Mouse (Mus musculus) B cell, adult 2 months (primary cell): ENCODE results near the gene Erbb2.
"Not testable (repeated sequence)": the region's sequence is repeated elsewhere in the genome, so short reads cannot be mapped to it uniquely, and the experiment has no call there.

Experiments used
- DNase-seq, 2 experiments: peaks; one replicate each; pipeline ENCODE4 v3.0.0; 2022

The Erbb2 gene

DNA sequence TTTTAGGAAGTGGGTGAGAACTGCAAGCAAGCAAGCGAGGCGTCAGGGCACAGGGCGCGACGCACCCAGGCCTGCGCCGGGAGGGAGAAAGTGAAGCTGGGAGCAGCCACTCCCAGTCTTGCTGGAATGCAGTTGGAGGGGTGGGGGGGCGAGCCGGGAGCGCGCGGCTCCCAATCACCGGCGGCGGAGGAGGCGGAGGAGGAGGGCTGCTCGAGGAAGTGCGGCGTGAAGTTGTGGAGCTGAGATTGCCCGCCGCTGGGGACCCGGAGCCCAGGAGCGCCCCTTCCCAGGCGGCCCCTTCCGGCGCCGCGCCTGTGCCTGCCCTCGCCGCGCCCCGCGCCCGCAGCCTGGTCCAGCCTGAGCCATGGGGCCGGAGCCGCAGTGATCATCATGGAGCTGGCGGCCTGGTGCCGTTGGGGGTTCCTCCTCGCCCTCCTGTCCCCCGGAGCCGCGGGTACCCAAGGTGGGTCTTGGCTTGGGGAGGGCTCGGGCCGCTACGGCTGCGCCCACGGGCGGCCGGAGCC is at the start of gene Erbb2:
Erbb2 (plus strand) TSS at position 198 of the 524 bp plus-strand sequence.
- DNase-seq: peak; percentile 13 to 29

DNA sequence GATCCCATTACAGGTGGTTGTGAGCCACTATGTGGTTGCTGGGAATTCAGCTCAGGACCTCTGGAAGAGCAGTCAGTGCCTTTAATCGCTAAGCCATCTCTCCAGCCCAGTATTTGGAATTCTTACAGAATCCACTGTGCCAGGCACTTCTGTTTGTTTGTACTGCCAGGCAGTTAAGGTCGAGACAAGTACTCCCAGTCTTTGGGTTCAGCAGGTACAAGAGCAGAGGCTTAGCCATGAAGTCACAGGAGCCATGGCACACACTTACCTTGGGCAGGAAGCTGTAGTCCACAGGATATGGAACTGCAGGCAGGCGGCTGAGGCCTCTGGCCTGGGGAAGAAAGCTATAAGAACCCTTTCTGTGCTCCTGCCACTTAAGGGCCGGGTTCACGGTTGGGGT is 48.5 kb upstream of the Erbb2 start:
- DNase-seq: no peak

DNA sequence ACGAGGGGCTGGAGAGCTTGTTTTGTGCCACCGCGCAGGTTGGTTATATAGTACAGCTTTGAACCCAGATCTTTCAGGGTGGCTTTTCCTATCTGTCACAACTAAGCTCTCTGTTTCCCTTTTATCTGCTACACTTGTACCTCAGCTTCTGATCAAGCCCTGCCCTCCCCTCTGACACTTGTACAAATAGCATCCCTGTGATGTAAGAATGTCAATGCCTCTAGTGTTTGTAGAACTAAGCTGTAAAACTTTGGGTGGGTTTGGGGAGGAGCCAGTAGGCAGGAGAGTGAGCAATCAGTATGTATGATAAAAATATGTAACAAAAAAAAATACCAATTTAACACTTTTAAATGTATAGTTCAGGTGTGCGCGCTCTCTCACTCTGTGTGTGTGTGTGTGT is 47.9 kb upstream of the Erbb2 start:
- no peak for DNase-seq

DNA sequence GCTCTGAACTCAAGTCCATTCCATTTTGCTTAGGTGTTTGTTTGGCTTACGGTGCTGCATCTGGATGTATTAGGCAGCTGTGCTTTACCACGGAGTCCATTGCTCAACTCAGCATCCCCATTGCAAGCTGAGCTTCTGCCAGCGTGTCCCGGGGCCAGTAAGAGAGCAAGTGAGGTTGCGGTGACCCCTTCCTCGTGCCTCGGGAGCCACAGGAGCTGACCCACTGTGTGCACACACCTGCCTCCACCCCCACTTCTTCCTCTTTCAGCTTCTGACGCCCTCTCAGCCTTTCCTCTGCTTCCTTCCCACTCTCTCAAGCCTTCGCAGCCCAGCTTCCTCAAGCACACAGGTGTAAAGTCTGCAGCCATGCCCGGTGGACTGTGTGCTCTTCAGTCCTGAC is 46.0 kb upstream of the Erbb2 start:
- no peak for DNase-seq

DNA sequence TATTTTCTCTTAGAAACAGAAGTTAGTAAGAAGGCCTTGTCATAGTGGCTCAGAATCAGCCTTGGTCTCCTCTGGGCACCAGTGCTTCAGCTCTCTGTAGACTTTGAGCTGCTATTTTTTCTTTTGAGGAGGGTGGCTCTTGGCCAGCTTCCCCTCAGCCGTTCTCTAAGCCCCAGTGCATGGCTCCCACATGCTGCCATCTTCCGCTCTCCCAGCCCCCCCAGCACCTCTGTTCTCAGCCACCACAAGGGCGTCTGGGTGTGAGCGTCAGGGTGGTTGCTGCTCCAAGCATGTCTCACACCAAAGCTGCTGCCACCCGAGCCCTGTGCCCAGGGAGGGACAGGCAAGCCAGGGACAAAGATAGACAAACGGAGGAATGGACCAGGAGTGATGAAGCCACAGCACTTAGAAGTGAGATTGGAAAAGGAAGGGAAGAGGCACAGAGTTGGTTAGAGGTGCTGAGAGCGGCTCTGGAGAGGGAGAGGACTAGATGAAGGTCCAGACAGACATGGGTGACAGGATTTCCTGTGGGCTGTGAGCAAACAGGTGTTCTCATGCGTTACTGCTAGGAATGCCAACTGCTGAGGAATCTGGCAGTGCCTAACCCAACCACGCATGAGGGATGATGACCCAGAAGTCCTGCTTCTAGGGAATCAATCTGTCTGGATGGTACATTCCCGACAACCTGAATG is 45.0 kb upstream of the Erbb2 start:
- DNase-seq: no peak

DNA sequence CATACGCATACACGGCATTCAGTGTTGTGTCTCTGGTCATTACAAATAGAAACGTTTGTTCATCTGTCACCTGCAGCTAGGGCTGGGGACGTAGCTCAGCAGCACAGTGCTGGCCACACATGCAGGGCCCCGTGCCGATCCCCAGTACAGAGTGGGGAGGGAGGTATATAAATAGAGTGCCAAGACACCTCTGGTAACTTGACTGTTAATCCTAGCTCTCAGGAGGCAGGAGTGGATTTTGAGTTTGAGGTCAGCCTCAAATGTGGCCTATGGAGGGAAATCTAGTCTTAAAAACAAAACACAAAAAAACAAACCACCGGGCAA is 44.4 kb upstream of the Erbb2 start:
- no peak for DNase-seq

DNA sequence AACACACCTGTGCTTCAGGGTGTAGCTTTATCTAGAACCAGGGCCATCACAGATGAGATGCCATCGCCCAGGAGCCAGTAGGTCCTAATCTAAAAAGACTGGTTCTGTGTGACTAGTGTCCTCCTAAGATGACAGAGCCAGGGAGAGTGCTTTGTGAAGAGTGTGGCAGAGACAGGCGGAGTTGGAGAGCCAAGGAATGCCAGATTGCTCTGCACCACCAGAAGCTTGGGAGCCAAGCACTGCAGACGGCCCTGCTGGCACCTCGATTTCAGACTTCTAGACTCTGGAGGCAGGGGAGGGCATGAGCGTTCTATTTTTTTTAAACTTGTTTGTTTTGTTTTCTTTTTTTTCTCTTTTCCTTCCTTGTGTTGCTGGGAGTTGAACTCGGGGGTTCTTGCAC is 42.9 kb upstream of the Erbb2 start:
- no peak for DNase-seq

DNA sequence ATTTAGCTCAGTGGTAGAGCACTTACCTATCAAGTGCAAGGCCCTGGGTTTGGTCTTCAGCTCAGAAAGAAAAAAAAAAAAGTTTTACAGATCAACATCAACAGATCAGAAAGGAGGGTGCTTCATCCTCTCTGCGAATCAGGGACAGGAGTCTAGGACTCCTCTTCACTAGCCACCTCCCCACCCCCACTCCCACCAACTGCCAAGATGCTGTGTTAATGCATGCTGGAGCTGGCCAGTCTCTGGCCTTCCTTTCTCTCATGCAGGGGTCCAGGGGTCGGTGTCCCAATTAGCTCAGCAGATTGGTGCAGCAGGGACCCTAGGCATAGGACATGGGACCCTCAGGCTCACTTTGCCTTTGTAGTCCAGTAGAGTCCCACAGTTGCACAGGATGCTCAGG is 41.7 kb upstream of the Erbb2 start:
- DNase-seq: no peak

DNA sequence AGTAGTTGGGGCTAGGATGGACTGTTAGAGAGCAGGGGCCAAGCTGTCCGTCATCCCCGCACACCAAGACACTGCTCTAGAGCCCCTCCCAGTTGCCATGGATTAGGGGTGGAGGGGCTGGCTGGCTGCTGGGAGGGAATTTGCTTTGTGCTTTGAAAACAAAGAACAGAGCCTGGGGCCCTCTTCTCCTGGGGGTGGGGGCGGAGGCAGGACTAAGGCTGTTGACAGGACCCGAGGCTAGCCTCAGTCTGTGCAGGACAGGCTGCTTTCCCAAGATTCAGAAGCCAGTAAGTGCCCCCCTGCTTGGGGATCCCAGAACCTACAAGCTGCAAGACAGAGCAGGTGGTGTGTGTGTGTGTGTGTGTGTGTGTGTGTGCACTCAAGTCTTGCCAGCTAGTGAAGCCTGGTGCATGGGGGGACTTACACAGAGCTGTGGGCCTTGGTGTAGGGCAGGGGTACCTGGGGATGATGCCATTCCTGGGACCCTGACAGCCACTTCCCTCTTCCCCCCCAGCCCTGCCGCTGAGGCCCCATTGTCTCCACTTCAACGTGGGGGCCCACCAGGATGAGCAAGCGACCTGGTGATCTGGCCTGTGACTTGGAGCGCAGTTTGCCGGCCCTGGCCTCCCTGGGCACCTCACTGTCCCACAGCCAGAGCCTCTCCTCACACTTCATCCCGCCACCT is 40.6 kb upstream of the Erbb2 start:
- no peak for DNase-seq

DNA sequence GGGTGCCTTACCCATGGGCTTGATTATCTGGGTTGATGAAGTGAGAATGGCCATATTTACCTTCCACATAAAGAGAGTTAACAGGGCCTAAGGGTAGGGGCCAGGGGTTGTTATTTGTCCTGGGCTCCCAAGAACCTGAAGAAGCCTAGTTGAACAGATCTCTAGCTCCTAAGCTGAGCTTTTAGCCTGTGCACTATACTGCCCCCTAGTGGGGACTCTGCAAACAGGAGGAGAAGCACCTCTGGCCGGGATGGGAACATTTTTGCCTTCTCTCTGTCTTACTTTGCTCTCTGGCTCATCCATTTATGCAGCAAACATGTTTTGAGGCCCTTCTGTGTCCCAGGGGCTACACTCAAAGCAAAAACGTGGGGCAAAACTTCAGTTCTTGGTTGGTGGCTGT is 39.9 kb upstream of the Erbb2 start:
- DNase-seq: peak; percentile 78

DNA sequence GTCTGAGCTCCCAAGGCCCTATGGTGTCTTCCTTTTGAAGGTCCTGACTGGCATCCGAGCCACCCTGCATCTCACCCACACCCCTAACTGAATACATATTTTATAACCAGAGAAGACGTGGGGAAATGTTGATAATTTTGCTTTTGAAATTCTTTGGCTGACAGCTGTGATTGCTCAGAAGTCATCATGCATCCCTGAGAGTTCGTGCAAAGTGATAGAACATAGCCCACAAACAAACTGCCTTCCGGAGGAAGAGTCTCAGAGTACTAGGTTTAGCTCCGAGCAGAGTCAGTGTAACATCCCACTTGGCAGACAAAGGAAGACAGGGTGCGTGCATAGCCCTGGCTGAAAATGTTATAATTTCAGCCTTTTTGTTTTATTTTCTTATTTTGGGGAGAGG is 39.0 kb upstream of the Erbb2 start:
- DNase-seq: no peak

DNA sequence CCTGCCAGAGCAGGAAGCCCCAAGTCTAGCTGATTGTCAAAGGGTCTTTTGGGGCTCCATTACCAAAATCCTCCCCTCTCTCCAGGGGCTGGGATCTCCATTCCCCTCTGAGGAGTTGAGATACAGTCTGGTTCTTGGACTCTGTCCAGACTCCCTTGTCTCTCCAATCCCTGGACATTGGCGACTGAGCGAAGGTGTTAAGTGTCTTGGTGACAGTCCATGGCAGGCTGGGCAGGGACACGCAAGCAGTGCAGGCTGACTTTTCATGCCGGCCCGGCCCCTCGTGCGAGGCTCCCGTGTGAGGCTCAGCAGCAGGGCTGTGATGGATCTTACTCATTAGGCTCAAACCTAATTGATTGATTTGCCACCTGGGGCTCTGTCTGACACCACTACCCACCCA is 38.0 kb upstream of the Erbb2 start:
- no peak for DNase-seq

DNA sequence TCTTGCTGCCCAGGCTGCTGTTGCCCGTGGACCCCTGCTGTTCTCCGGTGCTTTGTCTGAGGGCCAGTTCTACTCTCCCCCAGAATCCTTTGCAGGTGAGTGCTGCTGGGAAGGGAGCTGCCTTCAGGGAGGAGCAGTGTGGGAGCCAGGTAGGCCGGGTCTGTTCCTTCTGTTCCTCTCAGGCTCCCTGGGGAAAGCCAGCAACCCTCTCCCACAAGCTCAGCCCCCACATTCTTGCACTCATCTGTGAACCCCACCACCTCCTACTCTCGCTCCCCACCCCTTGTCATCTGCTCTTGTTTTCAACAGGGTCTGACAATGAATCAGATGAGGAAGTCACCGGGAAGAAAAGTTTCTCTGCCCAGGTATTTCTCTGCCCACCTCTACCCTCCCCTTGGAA is 35.5 kb upstream of the Erbb2 start:
- DNase-seq: no peak

DNA sequence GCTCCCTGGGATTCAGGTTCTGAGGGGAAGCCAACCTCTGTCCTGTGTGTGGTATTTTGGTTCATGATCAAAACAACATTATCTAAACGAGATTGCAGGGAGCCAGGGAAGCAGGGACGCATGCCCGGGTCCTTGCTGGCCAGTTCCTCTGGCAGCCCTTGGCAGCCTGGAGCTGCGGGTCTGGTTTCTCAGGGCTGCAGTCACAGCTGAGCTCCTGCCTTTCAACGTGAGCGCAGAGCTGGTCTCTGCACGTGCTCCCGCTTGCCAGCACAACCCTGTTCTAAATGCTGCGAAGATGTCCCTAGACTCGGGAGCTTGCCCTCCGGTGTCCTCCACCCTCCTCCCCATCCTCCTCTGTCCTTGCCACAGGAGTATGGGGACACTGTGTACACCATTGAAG is 34.5 kb upstream of the Erbb2 start:
- DNase-seq: no peak

DNA sequence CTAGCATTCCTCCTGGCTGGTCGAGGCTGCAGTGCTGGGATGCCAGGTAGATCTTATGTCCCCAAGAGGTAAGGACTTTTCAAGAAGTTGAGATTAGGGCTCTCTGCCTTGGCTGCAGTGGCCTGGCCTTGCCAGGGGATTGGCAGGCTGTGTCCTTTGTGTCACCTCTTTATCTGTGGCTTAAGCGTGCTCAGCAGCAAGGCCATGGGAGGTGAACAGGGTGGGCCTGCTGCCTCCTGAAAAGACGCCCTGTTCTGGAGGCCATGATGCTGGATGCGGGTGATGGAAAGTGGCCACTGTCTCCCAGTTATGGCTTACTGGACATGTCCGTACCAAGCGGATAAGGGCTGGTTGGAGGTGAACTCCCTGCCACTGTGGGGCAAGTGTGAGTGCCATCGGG is 32.9 kb upstream of the Erbb2 start:
- no peak for DNase-seq

DNA sequence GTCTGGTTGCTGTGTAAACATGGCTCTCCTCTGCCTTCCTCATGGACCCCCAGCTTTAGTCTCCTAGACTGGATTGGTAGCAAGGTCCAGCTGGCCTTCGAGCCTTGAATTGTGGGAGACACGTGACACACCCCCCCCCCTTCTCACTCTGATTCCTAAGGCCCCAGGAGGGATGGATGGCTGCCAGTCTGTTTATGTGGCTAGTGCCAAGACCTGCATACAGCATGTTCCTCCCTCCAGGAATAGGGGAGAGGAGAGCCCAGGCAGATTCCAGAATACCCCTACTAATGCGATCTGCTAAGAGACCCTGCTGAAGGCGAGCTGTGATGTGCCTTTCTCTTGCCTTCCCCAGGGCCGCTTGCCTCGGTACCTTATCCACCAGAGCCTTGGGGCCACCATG is 32.2 kb upstream of the Erbb2 start:
- no peak for DNase-seq

DNA sequence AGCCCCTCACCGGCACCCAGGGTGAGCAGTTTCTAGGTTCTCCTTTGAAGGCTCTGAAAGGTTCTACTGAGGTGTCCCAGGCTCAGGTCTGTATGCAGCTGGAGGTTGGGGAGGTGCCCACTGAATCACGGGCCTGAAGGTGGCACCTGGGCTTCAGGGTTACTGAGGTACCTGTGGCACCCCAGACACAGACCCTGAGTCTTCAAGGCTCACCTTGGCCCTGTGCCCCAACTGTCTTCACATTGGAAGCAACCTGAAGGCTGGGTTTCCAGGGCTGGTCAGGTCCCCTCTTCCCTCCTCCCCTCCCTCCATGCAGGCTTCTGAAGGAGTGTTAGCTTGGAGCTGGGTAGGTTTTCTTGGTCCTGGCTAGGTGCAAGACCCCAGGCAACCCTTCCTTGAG is 30.6 kb upstream of the Erbb2 start:
- no peak for DNase-seq

DNA sequence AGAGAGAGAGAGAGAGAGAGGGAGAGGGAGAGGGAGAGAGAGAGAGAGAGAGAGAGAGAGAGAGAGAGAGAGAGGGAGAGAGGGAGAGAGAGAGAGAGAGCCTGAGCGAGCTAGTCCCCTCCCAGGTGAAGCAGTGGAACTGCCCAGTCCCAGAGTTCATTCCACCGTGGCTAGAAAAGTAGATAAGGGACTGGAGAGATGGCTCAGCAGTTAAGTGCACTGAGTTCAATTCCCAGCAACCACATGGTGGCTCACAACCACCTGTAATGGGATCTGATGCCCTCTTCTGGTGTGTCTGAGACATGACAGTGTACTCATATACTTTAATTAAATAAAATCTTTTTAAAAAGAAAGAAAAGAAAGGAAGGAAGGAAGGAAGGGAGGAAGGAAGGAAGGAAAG is 29.9 kb upstream of the Erbb2 start:
- DNase-seq: not testable (repeated sequence)

DNA sequence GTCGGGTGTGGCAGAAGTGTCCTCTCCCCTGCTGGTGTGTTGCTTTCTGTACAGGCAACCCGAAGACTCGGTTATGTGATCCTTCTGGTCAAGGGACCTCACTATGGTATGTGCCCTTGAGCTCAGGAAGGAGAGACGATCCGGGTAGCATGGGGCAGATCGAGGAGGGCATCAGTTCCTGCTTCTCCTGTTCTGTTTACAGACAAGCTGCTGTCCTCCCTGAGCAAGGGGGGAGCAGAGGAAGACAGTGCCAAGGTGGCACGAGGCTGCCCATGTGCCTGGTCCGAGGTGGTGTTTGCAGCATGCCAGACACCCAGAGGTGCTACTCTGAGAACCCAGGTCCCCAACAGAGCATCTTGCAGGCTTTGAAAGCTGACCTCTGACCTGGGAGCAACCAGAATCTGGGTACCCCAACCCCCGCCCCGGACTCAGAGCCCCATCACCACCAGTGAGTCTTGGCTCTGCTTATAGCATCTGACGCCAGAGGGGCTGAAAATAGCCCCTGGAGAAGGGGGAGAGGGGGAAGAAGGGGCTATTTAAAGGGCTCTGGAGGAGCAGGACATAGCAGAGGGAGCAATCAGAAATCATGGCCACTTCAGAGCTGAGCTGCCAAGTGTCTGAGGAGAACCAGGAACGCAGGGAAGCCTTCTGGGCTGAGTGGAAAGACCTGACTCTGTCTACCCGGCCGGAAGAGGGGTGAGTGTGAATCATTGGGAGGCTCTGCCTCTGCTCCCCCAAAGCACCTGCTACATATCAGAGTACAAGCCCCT is 28.8 kb upstream of the Erbb2 start, which contains the start of gene Tcap:
Tcap (plus strand) TSS at position 551 of the 770 bp plus-strand sequence.
- DNase-seq: no peak

DNA sequence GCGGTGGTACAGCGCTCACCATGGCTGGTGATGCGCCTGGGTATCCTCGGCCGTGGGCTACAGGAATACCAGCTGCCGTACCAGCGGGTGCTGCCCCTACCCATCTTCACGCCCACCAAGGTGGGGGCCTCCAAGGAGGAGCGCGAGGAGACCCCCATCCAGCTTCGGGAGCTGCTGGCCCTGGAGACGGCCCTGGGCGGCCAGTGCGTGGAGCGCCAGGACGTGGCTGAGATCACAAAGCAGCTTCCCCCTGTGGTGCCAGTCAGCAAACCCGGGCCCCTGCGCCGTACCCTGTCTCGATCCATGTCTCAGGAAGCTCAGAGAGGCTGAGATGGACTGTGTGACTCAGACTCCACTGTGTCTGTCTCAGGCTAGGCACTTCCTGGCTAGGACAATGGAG is 28.1 kb upstream of the Erbb2 start:
- DNase-seq: no peak

DNA sequence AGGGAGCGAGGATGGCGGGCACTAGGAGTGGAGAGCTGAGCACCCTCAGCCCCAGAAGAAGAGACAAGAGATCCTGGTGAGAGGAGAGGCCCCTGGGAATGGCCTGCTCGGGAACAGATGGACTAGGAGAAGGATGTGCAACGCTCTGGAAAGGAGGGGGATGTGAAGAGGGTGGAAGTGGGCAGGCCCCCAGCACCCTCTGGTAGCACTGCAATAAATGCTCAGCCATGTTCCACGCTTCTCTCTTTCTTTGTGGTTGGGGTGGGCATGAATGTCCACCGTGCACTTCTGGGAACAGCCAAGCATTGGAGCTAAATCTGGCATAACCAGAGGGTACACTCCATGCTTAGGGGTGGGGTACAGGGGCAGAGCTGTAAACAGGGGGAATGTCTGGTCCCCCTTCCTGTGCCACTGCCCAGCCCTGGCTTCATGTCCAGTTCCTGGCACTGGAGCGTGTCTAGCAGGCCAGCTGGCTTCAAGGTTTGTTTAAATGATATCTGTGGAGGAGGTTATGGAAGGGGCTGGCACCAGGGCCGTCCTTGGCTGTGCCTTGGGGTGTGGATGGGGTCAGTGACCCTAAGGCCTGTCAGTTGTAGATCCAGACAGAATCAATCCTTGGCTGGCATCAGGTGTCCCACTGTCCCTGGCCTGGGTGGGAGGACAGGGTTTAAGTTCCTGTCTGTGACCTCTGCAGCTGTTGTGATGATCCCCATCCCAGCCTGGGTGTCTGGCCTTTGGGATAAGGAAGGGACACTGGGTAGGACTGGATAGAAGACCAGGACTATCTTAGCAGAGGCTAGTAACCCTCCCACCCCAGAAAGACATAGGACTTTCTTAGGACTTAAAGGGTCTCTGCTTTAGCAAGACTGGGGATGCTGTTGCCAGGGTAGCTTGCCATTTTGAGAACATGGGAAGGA is 27.3 kb upstream of the Erbb2 start:
- DNase-seq: no peak

DNA sequence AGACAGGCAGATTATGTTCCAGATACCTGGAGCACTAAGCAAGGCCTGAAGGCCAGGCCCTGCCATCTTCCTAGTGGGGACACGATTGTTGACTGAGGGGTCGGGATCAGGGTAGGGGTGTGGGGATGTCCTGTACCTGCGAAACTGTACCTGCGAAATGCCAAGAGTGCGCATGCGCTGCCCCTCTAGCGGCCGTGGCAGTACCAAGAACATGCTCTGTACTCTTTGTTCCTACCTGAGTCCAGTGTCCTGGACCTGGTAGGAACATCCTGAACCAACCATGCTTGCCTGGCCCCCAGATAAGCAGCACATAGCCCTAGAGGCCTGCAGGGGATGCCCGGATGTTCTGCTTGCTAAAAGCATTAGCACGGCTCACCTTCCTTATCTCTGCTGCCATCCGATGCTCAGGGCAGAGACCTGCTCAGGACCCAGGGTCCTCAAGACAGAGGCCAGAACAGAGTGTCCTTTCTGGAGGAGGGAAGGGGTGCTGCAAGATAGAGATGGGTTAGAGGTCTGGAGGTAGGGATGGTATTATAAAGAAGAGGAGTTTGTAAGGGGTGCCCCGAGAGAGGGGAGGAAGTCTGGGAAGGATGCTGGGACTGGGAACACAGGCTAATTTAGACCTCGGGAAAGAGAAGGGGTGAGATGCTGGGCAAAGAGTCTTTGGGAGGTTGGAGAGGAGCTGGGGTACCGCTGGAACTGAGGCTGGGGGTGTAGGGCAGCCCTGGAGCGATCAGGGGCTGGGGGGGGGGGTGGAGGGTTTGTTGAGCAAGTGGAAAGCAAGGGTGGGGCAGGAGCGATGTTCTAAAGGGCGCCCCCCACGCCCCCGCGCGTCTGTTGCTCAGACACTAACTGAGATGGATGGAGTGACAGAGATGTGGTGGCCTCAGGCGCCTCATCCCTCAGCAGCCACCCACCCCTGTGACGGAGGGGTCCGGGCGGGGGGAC is 26.4 kb upstream of the Erbb2 start, which contains the start of gene Pnmt:
Pnmt (plus strand) TSS at position 813 of the 948 bp plus-strand sequence.
- no peak for DNase-seq
